Mouse (Mus musculus) midbrain, embryonic 11.5 days (tissue): ENCODE results near the gene F2. TPM values are rescaled to one million over a fixed set of nuclear protein-coding genes. Genes with fewer than 3 reads are reported as not detected.
"Not testable (repeated sequence)": the region's sequence is repeated elsewhere in the genome, so short reads cannot be mapped to it uniquely, and the experiment has no call there.

Experiments used
- ATAC-seq: fragments of 200-750 bp; cut with Nextera tagmentation; 2 replicates; pipeline ENCODE4 v1.8.0; 2017; ENCODE audit warnings: moderate TSS enrichment, moderate library complexity; ENCODE audit not compliant: low FRiP score
- DNase-seq: peaks from one replicate; pipeline ENCODE4 v3.0.0; 2015; ENCODE audit warnings: low spot score; ENCODE audit errors: missing footprints
- H3K27ac ChIP-seq: fragments of 300-500 bp; sonication (generic); 2 replicates; pipeline ENCODE4 v1.5.1; 2014; ENCODE audit warnings: low read depth, low read length
- H3K27me3 ChIP-seq: fragments of 300-500 bp; sonication (generic); 2 replicates; pipeline ENCODE4 v1.6.1; 2014; ENCODE audit warnings: mild to moderate bottlenecking, low read length, moderate library complexity, mixed read lengths; ENCODE audit not compliant: control insufficient read depth, insufficient read depth
- H3K36me3 ChIP-seq: fragments of 300-500 bp; sonication (generic); 2 replicates; pipeline ENCODE4 v1.6.1; 2014; ENCODE audit warnings: mild to moderate bottlenecking, low read length, moderate library complexity, mixed read lengths; ENCODE audit not compliant: control insufficient read depth, insufficient read depth
- H3K4me1 ChIP-seq: fragments of 300-500 bp; sonication (generic); 2 replicates; pipeline ENCODE4 v1.6.1; 2014; ENCODE audit warnings: low read length; ENCODE audit not compliant: control insufficient read depth, insufficient read depth
- H3K4me2 ChIP-seq: fragments of 300-500 bp; sonication (generic); 2 replicates; pipeline ENCODE4 v1.6.1; 2014; ENCODE audit warnings: mild to moderate bottlenecking, moderate library complexity
- H3K4me3 ChIP-seq: fragments of 300-500 bp; sonication (generic); 2 replicates; pipeline ENCODE4 v1.5.1; 2014; ENCODE audit warnings: low read depth, low read length
- H3K9ac ChIP-seq: fragments of 300-500 bp; sonication (generic); 2 replicates; pipeline ENCODE4 v1.6.1; 2014; ENCODE audit warnings: low read length
- H3K9me3 ChIP-seq: fragments of 300-500 bp; sonication (generic); 2 replicates; pipeline ENCODE4 v1.6.1; 2016; ENCODE audit warnings: low read length; ENCODE audit not compliant: control insufficient read depth
- WGBS: fragments of 180-500 bp; shearing (Covaris S2); extraction: QIAGEN DNeasy Blood & Tissue Kit; methylation state at CpG from one replicate; pipeline ENCODE4 v1.1.7; 2014; 5-methylcytosine and 5-hydroxymethylcytosine counted together
- polyA plus RNA-seq: library from polyadenylated mRNA; unstranded; fragments of >200 nt; fragmentation: Nextera tagmentation; extraction: Ambion mirVana; gene quantifications from 2 replicates; pipeline ENCODE4 v1.2.1, GENCODE M21; 2014

The F2 gene
- polyA plus RNA-seq, 1 experiment from 2014 or later: 0.07 TPM

GRCm38 (mm10) chr2:91628171-91628570 is 8.0 kb downstream of the F2 start:
- H3K4me3 ChIP-seq: no peak overlapping the region
- no peak overlapping the region for H3K4me2 ChIP-seq
- H3K36me3 ChIP-seq: no peaks in the 10 kb centered on the region
- H3K4me1 ChIP-seq: no peaks in the 10 kb centered on the region
- no peak for ATAC-seq
- H3K9ac ChIP-seq: no peak overlapping the region
- no peaks in the 10 kb centered on the region for H3K9me3 ChIP-seq
- H3K27ac ChIP-seq: no peak overlapping the region
- no peak for DNase-seq
- WGBS: 94% methylated on average over 8 of the region's 8 CpGs
- no peaks in the 10 kb centered on the region for H3K27me3 ChIP-seq

- 76% methylated on average over 5 of the region's 5 CpGs for WGBS
- Histone ChIP-seq H3K9ac (no peak overlapping the region), H3K4me2 (no peak overlapping the region), H3K4me3 (no peak overlapping the region), H3K27me3 (no peaks in the 10 kb centered on the region), H3K36me3 (no peaks in the 10 kb centered on the region), H3K27ac (no peak overlapping the region), H3K9me3 (no peaks in the 10 kb centered on the region), H3K4me1 (no peaks in the 10 kb centered on the region)
- DNase-seq: no peak
- ATAC-seq: no peak
These were observed 8.7 kb downstream of the F2 start for GRCm38 (mm10) chr2:91627486-91627885.

- not testable (repeated sequence) for H3K4me3 ChIP-seq, H3K27me3 ChIP-seq, H3K4me2 ChIP-seq, H3K4me1 ChIP-seq, H3K9ac ChIP-seq, H3K27ac ChIP-seq, ATAC-seq, DNase-seq, H3K9me3 ChIP-seq
- peaks cover 18% of the 10 kb centered on the region; the same call in 1 of the 2 replicates for H3K36me3 ChIP-seq
- 93% methylated on average over 7 of the region's 7 CpGs for WGBS
These were observed 12.8 kb downstream of the F2 start for GRCm38 (mm10) chr2:91623366-91623765.

- no peak overlapping the region for H3K4me3 ChIP-seq
- no peak for ATAC-seq
- H3K4me2 ChIP-seq: no peak overlapping the region
- H3K36me3 ChIP-seq: peaks cover 18% of the 10 kb centered on the region; the same call in 1 of the 2 replicates
- H3K9me3 ChIP-seq: no peaks in the 10 kb centered on the region
- H3K27me3 ChIP-seq: no peaks in the 10 kb centered on the region
- no peak overlapping the region for H3K9ac ChIP-seq
- H3K27ac ChIP-seq: no peak overlapping the region
- WGBS: 97% methylated on average over 5 of the region's 5 CpGs
- no peak for DNase-seq
- H3K4me1 ChIP-seq: no peaks in the 10 kb centered on the region
These were observed 13.9 kb downstream of the F2 start for GRCm38 (mm10) chr2:91622356-91622755.

DNA sequence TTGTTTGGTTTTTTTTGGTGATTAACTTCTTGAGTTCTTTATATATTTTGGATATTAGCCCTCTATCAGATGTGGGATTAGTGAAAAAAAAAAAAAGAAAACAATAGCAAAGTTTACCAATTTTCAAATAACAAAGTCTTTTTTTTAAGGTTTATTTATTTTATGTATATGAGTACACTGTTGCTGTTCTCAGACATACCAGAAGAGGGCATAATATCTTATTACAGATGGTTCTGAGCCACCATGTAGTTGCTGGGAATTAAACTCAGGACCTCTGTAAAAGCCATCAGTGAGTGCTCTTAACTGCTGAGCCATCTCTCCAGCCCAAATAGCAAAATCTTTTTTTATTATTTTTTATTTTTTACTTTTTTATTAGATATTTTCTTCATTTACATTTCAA is 26.8 kb downstream of the F2 start:
- not testable (repeated sequence) for H3K4me2 ChIP-seq, H3K27me3 ChIP-seq, H3K27ac ChIP-seq, H3K4me3 ChIP-seq, ATAC-seq, DNase-seq, H3K9ac ChIP-seq, H3K4me1 ChIP-seq, H3K9me3 ChIP-seq
- H3K36me3 ChIP-seq: peaks cover 20% of the 10 kb centered on the region

DNA sequence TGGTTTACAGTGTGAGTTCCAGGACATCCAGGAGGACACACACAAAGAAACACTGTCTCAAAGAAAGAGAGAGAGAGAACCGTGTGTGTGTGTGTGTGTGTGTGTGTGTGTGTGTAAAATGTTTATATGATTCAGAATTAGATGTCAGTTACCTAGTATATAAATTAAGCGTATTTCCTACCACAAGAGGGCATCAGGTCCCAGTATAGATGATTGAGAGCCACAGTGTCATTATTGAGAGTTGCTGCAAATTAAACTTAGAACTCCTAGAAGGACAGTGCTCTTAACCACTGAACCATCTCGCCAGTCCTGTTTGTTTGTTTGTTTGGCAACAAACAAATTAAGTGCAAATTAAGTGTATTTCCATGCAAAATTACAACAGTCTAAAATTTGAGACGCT is 33.8 kb downstream of the F2 start:
- H3K36me3 ChIP-seq: peaks cover 45% of the 10 kb centered on the region
- H3K27me3 ChIP-seq: no peaks in the 10 kb centered on the region
- H3K4me3 ChIP-seq: no peak overlapping the region
- no peak for DNase-seq
- H3K4me1 ChIP-seq: no peaks in the 10 kb centered on the region
- H3K27ac ChIP-seq: no peak overlapping the region
- no peak overlapping the region for H3K4me2 ChIP-seq
- no peak overlapping the region for H3K9ac ChIP-seq
- WGBS: 94% methylated on average over 4 of the region's 4 CpGs
- ATAC-seq: no peak
- H3K9me3 ChIP-seq: no peaks in the 10 kb centered on the region

- Histone ChIP-seq H3K4me2 (no peak overlapping the region), H3K27ac (no peak overlapping the region), H3K9me3 (no peaks in the 10 kb centered on the region), H3K4me1 (no peaks in the 10 kb centered on the region), H3K36me3 (peaks cover 47% of the 10 kb centered on the region), H3K9ac (no peak overlapping the region), H3K27me3 (no peaks in the 10 kb centered on the region), H3K4me3 (no peak overlapping the region)
- 99% methylated on average over 4 of the region's 4 CpGs for WGBS
- DNase-seq: no peak
- no peak for ATAC-seq
These were observed 35.7 kb downstream of the F2 start for GRCm38 (mm10) chr2:91600475-91600874.

GRCm38 (mm10) chr2:91586242-91586641 is 50.0 kb downstream of the F2 start:
- DNase-seq: no peak
- H3K4me2 ChIP-seq: no peak overlapping the region
- no peak overlapping the region for H3K4me3 ChIP-seq
- H3K27ac ChIP-seq: no peak overlapping the region
- H3K36me3 ChIP-seq: peaks cover 22% of the 10 kb centered on the region
- H3K9ac ChIP-seq: no peak overlapping the region
- no peak for ATAC-seq
- no peaks in the 10 kb centered on the region for H3K27me3 ChIP-seq
- no peaks in the 10 kb centered on the region for H3K9me3 ChIP-seq
- 93% methylated on average over 1 of the region's 1 CpGs for whole genome bisulfite sequencing
- no peaks in the 10 kb centered on the region for H3K4me1 ChIP-seq

DNA sequence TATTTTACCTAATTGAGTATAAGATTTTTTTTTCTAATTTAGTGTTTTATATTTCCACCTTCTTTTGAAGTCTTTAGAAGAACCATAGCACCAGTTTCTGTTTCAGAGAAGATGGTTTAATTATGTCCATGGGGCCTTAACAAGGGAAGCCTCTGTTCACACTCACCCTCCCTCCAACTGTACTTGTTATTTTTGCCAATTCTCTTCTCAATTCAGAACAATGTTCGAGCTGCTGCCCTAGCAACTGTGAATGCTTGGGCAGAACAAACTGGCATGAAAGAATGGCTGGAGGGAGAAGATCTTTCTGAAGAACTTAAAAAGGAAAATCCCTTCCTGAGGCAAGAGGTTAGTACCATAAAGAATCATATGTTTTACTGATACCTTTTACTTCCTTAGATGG is 55.3 kb downstream of the F2 start:
- WGBS: 94% methylated on average over 1 of the region's 1 CpGs
- H3K4me2 ChIP-seq: no peak overlapping the region
- DNase-seq (no peak), ATAC-seq (no peak)
- no peak overlapping the region for H3K9ac ChIP-seq
- peaks cover 27% of the 10 kb centered on the region for H3K36me3 ChIP-seq
- no peak overlapping the region for H3K27ac ChIP-seq
- H3K9me3 ChIP-seq: no peaks in the 10 kb centered on the region
- H3K4me3 ChIP-seq: no peak overlapping the region
- H3K4me1 ChIP-seq: no peaks in the 10 kb centered on the region
- H3K27me3 ChIP-seq: no peaks in the 10 kb centered on the region
